Mouse (Mus musculus): ENCODE data around the gene Pou2f3. TPM values are rescaled to one million over a fixed set of nuclear protein-coding genes. Genes with fewer than 3 reads are reported as not detected.

Gene Pou2f3
- polyA plus RNA-seq, 1 experiment from 2014 or later: not detected

DNA sequence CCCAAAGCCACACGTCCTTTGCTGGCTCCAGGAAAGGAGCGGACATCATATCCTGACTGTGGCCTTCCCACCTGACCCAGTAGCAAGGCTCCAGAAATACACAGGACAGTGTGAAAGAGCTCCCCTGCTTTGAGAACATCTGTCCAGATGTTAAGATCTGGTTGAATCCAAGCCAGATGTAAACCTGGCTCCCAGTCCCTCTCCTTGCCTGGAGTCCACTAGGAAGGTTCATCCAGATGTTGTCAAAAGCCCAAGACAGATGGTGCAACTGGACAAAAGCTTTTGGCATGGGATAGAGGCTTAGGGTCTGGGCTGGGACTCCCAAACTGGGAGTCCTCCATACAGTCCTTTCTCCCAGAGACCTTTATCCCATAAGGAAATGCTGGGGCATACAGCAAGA lies 18.6 kb upstream of the Pou2f3 start:
- Histone ChIP-seq H3K9me3 (replicated peaks) (no peaks in the 10 kb centered on the region), H3K27ac (replicated peaks) (no peak overlapping the region), H3K4me1 (peaks cover 48% of the 10 kb centered on the region), H3K27me3 (ENCODE audit: low read depth, poor library complexity, severe bottlenecking) (no peaks in the 10 kb centered on the region), H3K4me3 (no peak overlapping the region), H3K36me3 (no peaks in the 10 kb centered on the region)
- WGBS: 88% methylated on average over 2 of the region's 2 CpGs
- no peak for DNase-seq (ENCODE audit: low spot score)

DNA sequence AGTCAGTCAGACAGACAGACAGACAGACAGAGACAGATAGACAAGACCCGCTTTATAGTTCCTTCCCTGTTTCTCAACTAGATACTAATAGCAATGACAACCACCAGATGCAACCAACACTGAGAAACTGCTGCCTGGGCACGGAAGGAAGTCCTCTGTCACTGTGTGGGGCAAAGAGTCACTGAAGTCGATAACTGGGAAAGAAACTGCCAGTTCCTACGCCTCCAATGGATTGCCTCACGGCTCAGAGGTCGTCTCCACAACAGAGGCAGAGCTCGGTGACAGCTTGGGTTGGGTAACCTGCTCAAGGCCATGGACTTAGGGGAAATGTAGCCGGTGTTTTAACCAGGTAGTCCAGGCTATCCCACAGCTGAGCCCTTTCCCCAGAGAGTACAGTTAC lies 17.5 kb upstream of the Pou2f3 start:
- no peaks in the 10 kb centered on the region for H3K27me3 ChIP-seq (ENCODE audit: low read depth, poor library complexity, severe bottlenecking)
- no peak overlapping the region for H3K4me3 ChIP-seq
- no peak overlapping the region for H3K27ac ChIP-seq (replicated peaks)
- WGBS: 84% methylated on average over 8 of the region's 8 CpGs
- DNase-seq (ENCODE audit: low spot score): no peak
- no peaks in the 10 kb centered on the region for H3K9me3 ChIP-seq (replicated peaks)
- H3K36me3 ChIP-seq: no peaks in the 10 kb centered on the region
- peaks cover 39% of the 10 kb centered on the region for H3K4me1 ChIP-seq

DNA sequence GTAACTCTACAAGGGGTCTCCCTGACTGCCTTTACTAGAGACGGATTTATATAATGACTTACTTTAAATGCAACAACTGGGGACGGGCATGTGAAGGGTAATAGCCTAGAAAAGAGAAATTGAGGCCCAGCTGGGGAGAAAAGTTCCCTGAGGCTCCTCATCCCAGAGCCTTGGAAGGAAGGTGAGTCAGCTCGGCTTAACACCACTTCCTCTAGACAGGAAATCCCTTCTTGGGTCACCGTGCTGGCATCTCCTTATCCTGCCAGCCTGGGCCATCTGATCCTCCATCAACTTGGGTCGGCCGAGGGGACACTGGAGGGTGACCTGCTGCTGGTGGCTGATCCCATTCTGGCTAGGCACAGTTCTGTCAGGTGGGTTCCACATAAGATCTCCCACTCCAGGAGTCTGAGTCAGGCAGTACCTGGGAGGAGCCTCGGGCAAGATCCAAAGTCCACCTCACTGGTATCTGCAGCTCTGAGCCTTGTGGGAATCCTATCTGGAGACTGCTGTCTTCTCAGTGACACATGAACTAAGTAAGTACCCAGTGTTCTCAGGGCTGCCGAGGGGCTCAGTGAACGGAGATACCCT lies 16.5 kb upstream of the Pou2f3 start:
- no peak overlapping the region for H3K27ac ChIP-seq (replicated peaks)
- H3K36me3 ChIP-seq: no peaks in the 10 kb centered on the region
- H3K27me3 ChIP-seq (ENCODE audit: low read depth, poor library complexity, severe bottlenecking): no peaks in the 10 kb centered on the region
- H3K4me3 ChIP-seq: no peak overlapping the region
- no peaks in the 10 kb centered on the region for H3K9me3 ChIP-seq (replicated peaks)
- 82% methylated on average over 9 of the region's 9 CpGs for WGBS
- peaks cover 36% of the 10 kb centered on the region for H3K4me1 ChIP-seq
- DNase-seq (ENCODE audit: low spot score): no peak

DNA sequence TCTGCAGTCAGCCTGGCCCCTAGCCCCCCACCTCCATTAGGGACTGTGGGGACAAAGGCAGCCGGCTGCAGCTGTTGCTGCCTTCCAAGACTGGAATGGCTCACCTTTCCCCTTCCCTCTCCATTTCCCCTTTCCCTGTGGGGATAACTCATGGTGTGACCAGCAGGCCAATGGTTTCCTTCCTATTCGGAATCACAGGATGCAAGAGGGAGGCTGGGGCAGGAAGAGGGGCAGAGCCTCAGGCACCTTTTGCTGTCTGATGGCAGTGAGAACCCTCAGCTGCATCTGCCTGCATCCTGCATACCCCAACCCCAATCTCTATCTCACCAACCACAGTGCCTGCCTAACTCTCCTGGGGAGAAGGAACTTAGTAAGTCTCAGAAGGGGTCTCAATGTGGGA lies 15.3 kb upstream of the Pou2f3 start:
- Histone ChIP-seq H3K4me1 (peaks cover 27% of the 10 kb centered on the region), H3K4me3 (no peak overlapping the region), H3K9me3 (replicated peaks) (no peaks in the 10 kb centered on the region), H3K27ac (replicated peaks) (peak overlapping the region; percentile 46), H3K36me3 (no peaks in the 10 kb centered on the region), H3K27me3 (ENCODE audit: low read depth, poor library complexity, severe bottlenecking) (no peaks in the 10 kb centered on the region)
- 21% methylated on average over 2 of the region's 2 CpGs for WGBS
- DNase-seq (ENCODE audit: low spot score): no peak

DNA sequence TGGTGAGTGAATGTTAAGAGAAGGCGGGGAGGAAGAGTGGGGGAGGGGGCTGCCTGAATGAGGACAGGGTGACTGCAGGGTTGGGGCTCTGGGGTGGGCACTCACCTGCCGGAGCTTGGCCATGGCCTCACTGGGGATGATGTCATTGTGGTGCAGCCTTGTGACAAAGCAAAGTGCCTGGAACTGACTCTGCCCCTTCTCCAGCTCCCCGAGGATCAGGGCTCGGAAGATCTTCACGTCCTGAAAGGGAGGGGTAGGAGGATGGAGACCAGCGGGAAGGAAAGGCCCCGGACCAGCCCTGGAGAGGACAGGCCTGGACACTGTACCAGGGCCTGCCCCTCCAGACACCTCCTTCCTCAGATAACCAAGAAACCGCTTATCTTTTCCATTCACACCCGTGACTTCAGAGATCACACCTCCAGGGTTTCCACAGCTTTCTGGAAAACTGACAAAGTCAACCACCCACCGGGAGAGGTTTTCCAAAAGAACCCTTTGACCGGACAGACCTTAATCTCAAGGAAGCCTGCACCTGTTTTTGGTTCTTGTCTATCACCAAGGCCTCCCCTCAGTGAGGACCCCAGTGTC lies 14.7 kb upstream of the Pou2f3 start:
- no peak for DNase-seq (ENCODE audit: low spot score)
- H3K9me3 ChIP-seq (replicated peaks): no peaks in the 10 kb centered on the region
- H3K27me3 ChIP-seq (ENCODE audit: low read depth, poor library complexity, severe bottlenecking): no peaks in the 10 kb centered on the region
- peaks cover 21% of the 10 kb centered on the region for H3K4me1 ChIP-seq
- H3K4me3 ChIP-seq: no peak overlapping the region
- H3K36me3 ChIP-seq: no peaks in the 10 kb centered on the region
- WGBS: 58% methylated on average over 11 of the region's 11 CpGs
- peak overlapping the region; percentile 46; the same call in 1 of the 2 replicates for H3K27ac ChIP-seq (replicated peaks)

DNA sequence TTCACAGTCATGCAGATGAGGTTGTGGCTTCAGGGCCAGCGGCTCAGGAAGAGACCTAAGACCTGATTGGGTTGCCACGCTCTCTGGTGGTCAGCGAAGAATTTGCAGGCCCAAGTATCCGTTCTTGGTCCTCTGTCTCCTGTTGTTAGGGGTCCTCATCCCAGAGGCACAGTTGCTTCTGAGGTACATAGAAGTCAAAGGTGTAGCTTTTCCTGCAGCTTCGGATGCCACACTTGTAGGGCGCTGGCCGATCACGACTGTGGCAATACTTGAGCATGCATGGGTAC lies 12.2 kb upstream of the Pou2f3 start:
- WGBS: 42% methylated on average over 8 of the region's 8 CpGs
- peaks cover 20% of the 10 kb centered on the region for H3K4me1 ChIP-seq
- no peaks in the 10 kb centered on the region for H3K9me3 ChIP-seq (replicated peaks)
- H3K4me3 ChIP-seq: no peak overlapping the region
- no peaks in the 10 kb centered on the region for H3K36me3 ChIP-seq
- peak overlapping the region; percentile 74 for H3K27ac ChIP-seq (replicated peaks)
- no peaks in the 10 kb centered on the region for H3K27me3 ChIP-seq (ENCODE audit: low read depth, poor library complexity, severe bottlenecking)
- peak; percentile 51 for DNase-seq (ENCODE audit: low spot score)

DNA sequence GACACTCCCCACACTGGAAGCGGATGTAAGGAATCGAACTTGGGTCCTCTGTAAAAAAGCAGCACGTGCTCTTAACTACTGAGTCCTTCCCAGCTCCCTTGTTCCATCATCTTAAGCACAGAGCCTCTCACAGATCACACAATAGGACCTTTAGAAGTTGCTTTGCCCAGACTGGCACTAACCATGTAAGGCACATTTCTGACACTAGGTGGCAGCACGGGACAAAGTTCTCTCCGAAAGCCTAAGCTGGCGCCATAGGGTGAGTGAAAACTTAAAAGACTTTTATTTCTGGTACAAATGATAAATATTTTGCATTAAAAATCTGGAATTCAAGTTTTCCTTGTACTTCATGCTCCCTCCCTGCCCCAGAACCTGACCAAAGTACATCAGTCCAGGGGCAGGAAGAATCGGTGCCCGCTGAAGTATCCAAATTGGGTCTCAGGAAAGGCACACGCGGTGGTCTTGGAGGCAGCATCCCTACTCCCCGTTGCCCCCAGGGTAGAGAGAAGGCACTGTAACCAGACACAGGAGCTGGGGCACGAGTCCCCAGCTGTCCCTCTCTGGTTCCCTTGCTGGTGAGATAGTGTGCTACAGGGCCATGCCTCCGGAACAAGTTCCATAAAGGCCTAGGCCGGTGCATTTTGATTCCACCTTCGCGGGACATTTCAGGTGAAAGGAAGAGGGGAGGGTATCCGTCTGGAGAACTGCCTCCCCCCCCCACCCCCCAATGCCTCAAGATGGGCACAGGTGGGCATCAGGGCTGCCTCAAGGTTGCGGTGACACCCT lies 11.7 kb upstream of the Pou2f3 start:
- WGBS: 32% methylated on average over 18 of the region's 18 CpGs
- H3K9me3 ChIP-seq (replicated peaks): no peaks in the 10 kb centered on the region
- peak; percentile 88 for DNase-seq (ENCODE audit: low spot score)
- peak overlapping the region; percentile 74 for H3K27ac ChIP-seq (replicated peaks)
- no peak overlapping the region for H3K4me3 ChIP-seq
- H3K36me3 ChIP-seq: no peaks in the 10 kb centered on the region
- H3K27me3 ChIP-seq (ENCODE audit: low read depth, poor library complexity, severe bottlenecking): no peaks in the 10 kb centered on the region
- H3K4me1 ChIP-seq: peaks cover 20% of the 10 kb centered on the region

DNA sequence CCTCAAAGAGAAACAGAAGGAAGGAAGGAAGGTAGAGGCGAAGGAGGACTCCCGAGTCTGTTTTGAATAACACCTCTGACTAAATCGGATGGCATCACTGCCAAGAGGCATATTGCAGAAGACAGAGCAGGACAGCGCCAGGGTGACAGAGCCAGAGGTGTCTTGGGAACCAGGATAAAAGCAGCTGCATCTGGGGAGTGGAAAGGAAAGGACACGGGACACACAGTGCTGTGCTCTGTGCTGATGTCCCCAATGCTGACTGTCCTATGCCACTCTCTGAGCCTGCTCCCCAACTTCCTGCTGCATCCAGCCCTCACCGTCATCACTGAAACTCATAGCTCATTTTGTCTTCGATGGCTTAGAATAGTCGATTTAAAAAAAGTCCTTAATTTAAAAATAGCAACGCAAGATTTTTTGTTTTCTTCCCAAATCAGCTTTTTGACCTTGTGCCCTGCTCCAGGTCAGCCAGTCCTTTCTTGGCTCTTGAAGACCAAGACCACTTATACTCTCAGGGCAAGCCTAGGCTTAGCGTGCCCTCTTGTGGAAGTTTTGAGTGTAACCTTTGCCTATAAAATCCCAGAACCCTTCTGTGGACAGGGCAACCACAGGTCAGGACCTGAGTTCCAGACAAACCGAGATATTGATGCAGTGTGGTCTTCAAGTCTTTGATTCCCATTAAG lies 742 bp upstream of the Pou2f3 start:
- peaks cover 23% of the 10 kb centered on the region for H3K4me1 ChIP-seq
- peak; percentile 67 for DNase-seq (ENCODE audit: low spot score)
- peak overlapping the region; percentile 65; the same call in 1 of the 2 replicates for H3K27ac ChIP-seq (replicated peaks)
- peak overlapping the region; percentile 40 for H3K4me3 ChIP-seq
- H3K9me3 ChIP-seq (replicated peaks): no peaks in the 10 kb centered on the region
- H3K36me3 ChIP-seq: no peaks in the 10 kb centered on the region
- H3K27me3 ChIP-seq (ENCODE audit: low read depth, poor library complexity, severe bottlenecking): peaks cover 55% of the 10 kb centered on the region
- WGBS: 31% methylated on average over 11 of the region's 11 CpGs

DNA sequence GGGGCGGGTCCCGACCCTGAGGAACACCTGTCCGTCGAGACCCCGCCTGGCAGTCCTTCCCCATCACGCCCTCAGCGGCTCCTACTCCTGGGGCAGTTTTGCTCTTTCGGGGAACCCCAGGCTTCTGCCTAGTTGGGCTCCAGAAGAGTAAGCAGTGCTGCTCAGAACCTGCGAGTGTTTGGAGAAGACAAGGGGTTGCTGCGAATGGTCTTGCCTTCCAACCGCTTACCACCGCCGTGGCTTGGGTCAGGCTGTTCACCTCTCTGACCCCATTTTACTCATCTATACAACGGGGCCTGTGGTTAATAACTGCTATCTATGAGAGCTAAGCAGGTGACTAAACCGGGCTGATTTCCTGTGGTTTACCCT lies 4.2 kb downstream of the Pou2f3 start:
- DNase-seq (ENCODE audit: low spot score): no peak
- H3K4me3 ChIP-seq: peak overlapping the region; percentile 52
- 5% methylated on average over 15 of the region's 15 CpGs for WGBS
- no peak overlapping the region for H3K27ac ChIP-seq (replicated peaks)
- peaks cover 31% of the 10 kb centered on the region for H3K4me1 ChIP-seq
- no peaks in the 10 kb centered on the region for H3K9me3 ChIP-seq (replicated peaks)
- H3K27me3 ChIP-seq (ENCODE audit: low read depth, poor library complexity, severe bottlenecking): peaks cover 82% of the 10 kb centered on the region
- H3K36me3 ChIP-seq: no peaks in the 10 kb centered on the region

DNA sequence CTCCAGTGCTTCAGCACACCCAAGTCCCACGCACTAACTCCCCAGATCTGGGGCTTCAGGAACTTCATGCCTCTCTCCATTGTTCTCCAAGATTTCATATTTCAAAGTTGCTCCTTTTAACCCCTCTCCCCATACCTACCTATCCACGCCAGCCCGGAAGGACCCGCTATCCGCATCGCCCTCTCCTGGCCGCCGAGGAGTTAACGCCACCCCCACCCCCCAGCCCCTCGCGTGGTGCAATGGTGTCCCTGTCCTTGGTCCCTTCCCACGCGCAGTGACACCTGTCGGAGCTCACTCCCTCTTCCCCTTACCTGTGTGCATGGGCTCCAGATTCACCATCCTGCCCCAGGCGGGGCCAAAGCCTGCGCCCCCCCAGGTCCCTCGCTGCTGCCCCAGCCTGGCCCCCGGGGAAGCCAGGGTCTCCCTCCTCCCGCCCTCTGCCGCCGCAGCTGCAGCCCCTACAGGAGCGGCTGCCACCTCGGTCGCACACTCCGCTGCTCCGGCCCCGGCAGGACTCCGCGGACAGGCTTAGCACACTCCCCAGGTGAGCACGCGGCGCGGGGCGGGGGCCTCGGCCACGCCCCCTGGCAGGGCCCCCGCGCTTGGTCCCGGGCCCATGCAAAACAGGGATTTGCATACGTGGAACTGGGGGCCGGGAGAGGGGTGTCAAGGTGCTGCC lies 4.7 kb downstream of the Pou2f3 start:
- WGBS: 2% methylated on average over 40 of the region's 41 CpGs
- DNase-seq (ENCODE audit: low spot score): peak; percentile 21
- H3K9me3 ChIP-seq (replicated peaks): no peaks in the 10 kb centered on the region
- H3K4me1 ChIP-seq: peaks cover 30% of the 10 kb centered on the region
- H3K36me3 ChIP-seq: no peaks in the 10 kb centered on the region
- H3K27ac ChIP-seq (replicated peaks): no peak overlapping the region
- peak overlapping the region; percentile 52 for H3K4me3 ChIP-seq
- peaks cover 88% of the 10 kb centered on the region for H3K27me3 ChIP-seq (ENCODE audit: low read depth, poor library complexity, severe bottlenecking)

DNA sequence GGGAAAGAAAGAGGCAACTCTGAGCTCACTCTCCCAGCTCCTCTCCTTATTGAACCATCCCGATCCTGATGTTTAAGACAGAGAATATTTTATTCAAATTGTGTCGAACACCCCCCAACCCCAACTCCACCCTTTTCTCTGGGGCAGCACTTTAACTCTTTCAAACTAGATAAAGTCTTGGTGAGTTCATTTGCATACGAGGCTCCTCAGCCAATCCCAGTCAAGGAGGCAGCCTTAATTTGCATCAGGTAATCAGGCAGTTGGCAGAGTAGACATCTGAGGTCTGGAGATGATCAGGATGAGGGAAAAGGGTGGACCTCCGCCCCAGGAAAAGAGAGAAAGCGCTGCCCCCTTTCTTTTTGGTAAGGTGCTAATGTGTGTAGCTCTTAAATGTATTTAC lies 10.0 kb downstream of the Pou2f3 start:
- no peaks in the 10 kb centered on the region for H3K9me3 ChIP-seq (replicated peaks)
- peak overlapping the region; percentile 26; the same call in 1 of the 2 replicates for H3K4me3 ChIP-seq
- DNase-seq (ENCODE audit: low spot score): no peak
- 7% methylated on average over 5 of the region's 5 CpGs for WGBS
- H3K27me3 ChIP-seq (ENCODE audit: low read depth, poor library complexity, severe bottlenecking): peaks cover 91% of the 10 kb centered on the region
- peaks cover 14% of the 10 kb centered on the region for H3K4me1 ChIP-seq
- H3K36me3 ChIP-seq: no peaks in the 10 kb centered on the region
- no peak overlapping the region for H3K27ac ChIP-seq (replicated peaks)

DNA sequence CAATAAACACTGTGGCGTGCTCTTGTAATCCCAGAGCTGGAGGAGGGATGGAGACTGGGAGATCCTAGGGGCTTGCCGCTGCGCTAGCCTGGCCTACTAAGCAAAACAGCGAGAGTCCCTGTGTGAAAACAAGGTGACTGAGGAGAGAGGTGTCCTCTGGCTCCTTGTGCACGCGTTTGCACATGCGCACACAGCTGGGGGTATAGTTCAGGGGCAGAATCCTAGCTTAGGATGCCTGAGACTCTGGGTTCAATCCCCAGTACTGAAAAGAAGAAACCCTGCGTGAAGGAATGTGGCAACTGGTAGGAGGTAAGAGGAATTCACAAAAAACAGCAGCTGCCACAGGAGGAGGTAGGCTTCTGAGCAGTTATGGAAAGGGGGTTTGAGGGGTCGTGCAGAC lies 16.2 kb downstream of the Pou2f3 start:
- H3K4me1 ChIP-seq: peaks cover 12% of the 10 kb centered on the region
- no peak overlapping the region for H3K27ac ChIP-seq (replicated peaks)
- no peaks in the 10 kb centered on the region for H3K36me3 ChIP-seq
- no peak for DNase-seq (ENCODE audit: low spot score)
- H3K27me3 ChIP-seq (ENCODE audit: low read depth, poor library complexity, severe bottlenecking): peaks cover 90% of the 10 kb centered on the region
- H3K4me3 ChIP-seq: no peak overlapping the region
- WGBS: 17% methylated on average over 9 of the region's 9 CpGs
- no peaks in the 10 kb centered on the region for H3K9me3 ChIP-seq (replicated peaks)
